Mouse (Mus musculus): ENCODE data around the gene Mthfr. TPM values are rescaled to one million over a fixed set of nuclear protein-coding genes. Genes with fewer than 3 reads are reported as not detected.

Gene Mthfr
- total and polyA plus RNA-seq, 3 experiments = 15.3 to 17.0 (median 16.3) TPM

GRCm38 (mm10) chr4:148058993-148059392, 20.1 kb downstream of the Mthfr start:
- dilution Hi-C loops (cut with MboI; ENCODE audit: extremely low pct_ligation_motif_present, extremely low pct_unique_long_range_greater_than_20kb, low sequenced_read_pairs) = no loop called here

GRCm38 (mm10) chr4:148060120-148061085, 21.5 kb downstream of the Mthfr start:
- Histone ChIP-seq H3K36me3 (replicated peaks in 1 of 2; ENCODE audit: control insufficient read depth in 1 of 2, insufficient read depth in 1 of 2, low read length in 1 of 2) (peaks cover 42 to 57% of the 10 kb centered on the region in 2 experiments), H3K27me3 (replicated peaks) (no peaks in the 10 kb centered on the region), H3K4me1 (ENCODE audit: control insufficient read depth in 1 of 2, insufficient read depth in 2 of 2) (peaks cover 5 to 31% of the 10 kb centered on the region in 2 experiments; a peak in 3 of 4 replicates), H3K27ac (ENCODE audit: insufficient read depth, low read depth) (no peak overlapping the region), H3K9me3 (replicated peaks; ENCODE audit: low read length) (no peaks in the 10 kb centered on the region), H3K4me2 (ENCODE audit: insufficient read depth, low read depth, poor library complexity, severe bottlenecking) (no peak overlapping the region), H3K79me2 (replicated peaks; ENCODE audit: control insufficient read depth, extremely low read depth, insufficient read depth, poor library complexity, severe bottlenecking) (no peaks in the 10 kb centered on the region), H3K9ac (ENCODE audit: insufficient read depth, low read depth) (no peak overlapping the region), H3K4me3 (replicated peaks in 1 of 3; ENCODE audit: low read depth in 2 of 3, low read length in 2 of 3, poor library complexity in 1 of 3) (no peak overlapping the region)
- dilution Hi-C loops (cut with MboI; ENCODE audit: extremely low pct_ligation_motif_present, extremely low pct_unique_long_range_greater_than_20kb, low sequenced_read_pairs) (no loop called here), in situ Hi-C loops (cut with MboI; ENCODE audit: low pct_ligation_motif_present, low pct_unique_long_range_greater_than_20kb, low sequenced_read_pairs) (no loop called here)
- no peak for DNase-seq (ENCODE audit: extremely low read depth)
- TF ChIP-seq ZMIZ1 (IDR thresholded peaks at IDR 0.05; ENCODE audit: low read depth, low read length) = no peak
- no peak for TF ChIP-seq ETS1 (conservative IDR thresholded peaks at IDR 0.05; ENCODE audit: low read depth, low read length)
- TF ChIP-seq RAD21 (IDR thresholded peaks at IDR 0.05; ENCODE audit: low read depth, low read length) = peak; percentile 21
- TF ChIP-seq MAX (IDR thresholded peaks at IDR 0.05; ENCODE audit: low read length) = no peak
- TF ChIP-seq GABPA (IDR thresholded peaks at IDR 0.05; ENCODE audit: insufficient replicate concordance, low read depth, low read length) = no peak
- TF ChIP-seq SMC3 (IDR thresholded peaks at IDR 0.05; ENCODE audit: low read depth, low read length) = peak; percentile 57
- peak; percentile 33 to 69; a peak in 3 of 4 replicates for TF ChIP-seq CTCF (conservative IDR thresholded peaks at IDR 0.05 in 1 of 2, IDR thresholded peaks at IDR 0.05 in 1 of 2; ENCODE audit: low read depth in 2 of 2, low read length in 2 of 2)
- TF ChIP-seq RCOR1 (conservative IDR thresholded peaks at IDR 0.05; ENCODE audit: low read depth, low read length) = no peak

More at GRCm38 (mm10) chr4:148058993-148059392, 20.1 kb downstream of the Mthfr start:
- H3K27me3 ChIP-seq (replicated peaks) = no peaks in the 10 kb centered on the region
- H3K4me3 ChIP-seq (replicated peaks in 1 of 3; ENCODE audit: low read depth in 2 of 3, low read length in 2 of 3, poor library complexity in 1 of 3) = no peak overlapping the region
- in situ Hi-C loops (cut with MboI; ENCODE audit: low pct_ligation_motif_present, low pct_unique_long_range_greater_than_20kb, low sequenced_read_pairs) = no loop called here
- H3K79me2 ChIP-seq (replicated peaks; ENCODE audit: control insufficient read depth, extremely low read depth, insufficient read depth, poor library complexity, severe bottlenecking) = no peaks in the 10 kb centered on the region
- TF ChIP-seq MYC (IDR thresholded peaks at IDR 0.05; ENCODE audit: low read depth, low read length) = no peak
- TF ChIP-seq MAFK (IDR thresholded peaks at IDR 0.05; ENCODE audit: insufficient replicate concordance, low read length) = no peak
- TF ChIP-seq UBTF (IDR thresholded peaks at IDR 0.05; ENCODE audit: low read depth, low read length) = no peak
- TF ChIP-seq IRF4 (IDR thresholded peaks at IDR 0.05; ENCODE audit: low read depth, low read length) = no peak
- no peak for TF ChIP-seq MAZ (IDR thresholded peaks at IDR 0.05; ENCODE audit: low read depth, low read length)
- TF ChIP-seq MEF2A (IDR thresholded peaks at IDR 0.05; ENCODE audit: borderline replicate concordance, low read depth, low read length) = no peak
- TF ChIP-seq KAT2A (IDR thresholded peaks at IDR 0.05; ENCODE audit: insufficient replicate concordance, low read length) = no peak
- no peak for TF ChIP-seq SMC3 (IDR thresholded peaks at IDR 0.05; ENCODE audit: low read depth, low read length)
- no peak for TF ChIP-seq NRF1 (IDR thresholded peaks at IDR 0.05; ENCODE audit: low read depth, low read length)
- no peak for TF ChIP-seq USF1 (IDR thresholded peaks at IDR 0.05; ENCODE audit: low read depth, low read length)
- no peak for TF ChIP-seq USF2 (conservative IDR thresholded peaks at IDR 0.05; ENCODE audit: low read depth, low read length)
- no peak for TF ChIP-seq ETS1 (conservative IDR thresholded peaks at IDR 0.05; ENCODE audit: low read depth, low read length)
- TF ChIP-seq RCOR1 (conservative IDR thresholded peaks at IDR 0.05; ENCODE audit: low read depth, low read length) = no peak
- peaks cover 5 to 32% of the 10 kb centered on the region in 2 experiments; a peak in 3 of 4 replicates for H3K4me1 ChIP-seq (ENCODE audit: control insufficient read depth in 1 of 2, insufficient read depth in 2 of 2)
- no peak for DNase-seq (ENCODE audit: extremely low read depth)
- no peak overlapping the region for H3K27ac ChIP-seq (ENCODE audit: insufficient read depth, low read depth)
- no peak overlapping the region for H3K9ac ChIP-seq (ENCODE audit: insufficient read depth, low read depth)
- H3K36me3 ChIP-seq (replicated peaks in 1 of 2; ENCODE audit: control insufficient read depth in 1 of 2, insufficient read depth in 1 of 2, low read length in 1 of 2) = peaks cover 53 to 65% of the 10 kb centered on the region in 2 experiments
- H3K4me2 ChIP-seq (ENCODE audit: insufficient read depth, low read depth, poor library complexity, severe bottlenecking) = no peak overlapping the region
- no peaks in the 10 kb centered on the region for H3K9me3 ChIP-seq (replicated peaks; ENCODE audit: low read length)

Measured in CH12.LX (cell line).